17 mouse cellular contexts compared by ENCODE assay signal in the genomic region with DNA sequence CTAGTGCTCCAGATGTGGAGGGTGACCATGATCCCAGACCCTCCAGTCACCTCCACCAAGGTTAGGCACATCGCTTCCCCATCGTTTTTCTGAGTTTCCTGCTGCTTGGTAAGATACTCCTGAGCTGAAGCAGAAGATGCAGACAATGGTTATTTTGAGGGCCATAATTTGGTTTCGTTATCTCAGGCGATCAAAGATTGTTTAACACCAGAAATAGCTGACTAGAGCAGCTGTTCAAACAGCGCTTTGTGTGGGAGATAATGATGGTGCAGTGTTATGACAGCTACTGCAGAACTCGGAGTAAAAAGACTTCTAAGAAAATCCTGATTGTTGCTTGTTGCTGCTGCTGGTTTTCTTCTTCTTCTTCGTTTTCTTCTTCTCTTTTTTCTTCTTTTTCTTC. TPM values are rescaled to one million over a fixed set of nuclear protein-coding genes. Genes with fewer than 3 reads are reported as not detected.
A peak's percentile ranks its signal among the peaks of the same experiment; 100 is the strongest.
DNase-seq lines count a peak whose midpoint lies in the region; ATAC-seq and TF ChIP-seq lines count a peak whose summit lies in the region.
"Had no signal": no experiment of that assay in that cellular context is flagged by ENCODE, and none has a peak within 500 bp of the region (broad histone marks: within the 10 kb centered on the region; RNA-seq: fewer than 3 reads in every experiment).

No protein-coding gene starts in this region.

- H3K4me3 ChIP-seq in forebrain, embryonic 12.5 days (replicated peaks): no peak overlapping the region
- H3K4me3 ChIP-seq in forebrain, embryonic 10.5 days: no peak overlapping the region
- 0 out of 2 replicates have a peak overlapping the region, but pooled peaks have one; percentile 17 for H3K4me3 ChIP-seq in layer of hippocampus, adult 2 months
- H3K4me3 ChIP-seq: embryonic facial prominence, embryonic 12.5 days; limb, embryonic 13.5 days; midbrain, embryonic 15.5 days had no signal

- no peak overlapping the region for H3K9ac ChIP-seq in forebrain, embryonic 12.5 days
- H3K9ac ChIP-seq: embryonic facial prominence, embryonic 12.5 days; limb, embryonic 13.5 days; midbrain, embryonic 15.5 days had no signal

- TF ChIP-seq CTCF in layer of hippocampus, adult 2 months (conservative IDR thresholded peaks at IDR 0.05): peak; percentile 57

- WGBS in forebrain, embryonic 12.5 days: 78% methylated on average over 7 of the region's 7 CpGs
- 89% methylated on average over 7 of the region's 7 CpGs for WGBS in forebrain, embryonic 10.5 days

- peak overlapping the region; percentile 25; the same call in 1 of the 2 replicates for H3K27ac ChIP-seq in forebrain, embryonic 12.5 days
- no peak overlapping the region for H3K27ac ChIP-seq in forebrain, embryonic 10.5 days
- H3K27ac ChIP-seq in layer of hippocampus, adult 2 months: no peak overlapping the region
- H3K27ac ChIP-seq: embryonic facial prominence, embryonic 12.5 days; limb, embryonic 13.5 days; midbrain, embryonic 15.5 days; stomach, postnatal 0 days had no signal

- H3K9me3 ChIP-seq in forebrain, embryonic 12.5 days: no peaks in the 10 kb centered on the region
- H3K9me3 ChIP-seq in forebrain, embryonic 10.5 days: no peaks in the 10 kb centered on the region
- H3K9me3 ChIP-seq: embryonic facial prominence, embryonic 12.5 days; limb, embryonic 13.5 days; midbrain, embryonic 15.5 days had no signal

- peaks cover 10% of the 10 kb centered on the region for H3K4me1 ChIP-seq in forebrain, embryonic 12.5 days
- H3K4me1 ChIP-seq in forebrain, embryonic 10.5 days: peaks cover 3% of the 10 kb centered on the region; the same call in 1 of the 2 replicates

- H3K27me3 ChIP-seq in forebrain, embryonic 12.5 days: no peaks in the 10 kb centered on the region
- no peaks in the 10 kb centered on the region for H3K27me3 ChIP-seq in forebrain, embryonic 10.5 days (ENCODE audit: poor library complexity, severe bottlenecking)
- H3K27me3 ChIP-seq: embryonic facial prominence, embryonic 12.5 days; limb, embryonic 13.5 days; midbrain, embryonic 15.5 days had no signal

- no peak for DNase-seq in forebrain, embryonic 10.5 days (ENCODE audit: extremely low spot score, low spot score)
- DNase-seq in layer of hippocampus, adult 2 months (ENCODE audit: low spot score in 2 of 2): peak in 1 of 2 experiments; percentile 48
- DNase-seq in layer of hippocampus, adult 9-10 months (ENCODE audit: low spot score): no peak
- DNase-seq in brain, embryonic 18.5 days (ENCODE audit: low read depth, low spot score): peak; percentile 34
- peak; percentile 37 to 62 for DNase-seq in left cerebral cortex, postnatal 14 days (ENCODE audit: low spot score in 2 of 2)
- no peak for DNase-seq in thymus, postnatal 0 days (ENCODE audit: low spot score)
- DNase-seq: adrenal gland, adult 2 months; cerebellum, adult 9-10 months; kidney, postnatal 36 days; lung, postnatal 36 days had no signal

- H3K4me2 ChIP-seq in forebrain, embryonic 12.5 days: no peak overlapping the region
- H3K4me2 ChIP-seq: embryonic facial prominence, embryonic 12.5 days; limb, embryonic 13.5 days; midbrain, embryonic 15.5 days had no signal

- no peak for ATAC-seq in forebrain, embryonic 12.5 days (ENCODE audit: low FRiP score)
- ATAC-seq in granulocyte monocyte progenitor cell, adult 5-6 weeks (replicated peaks; ENCODE audit: poor library complexity, severe bottlenecking): no peak
- ATAC-seq: midbrain, embryonic 15.5 days had no signal

- peaks cover 6% of the 10 kb centered on the region for H3K36me3 ChIP-seq in forebrain, embryonic 12.5 days (replicated peaks)
- H3K36me3 ChIP-seq in forebrain, embryonic 10.5 days (replicated peaks): peaks cover 9% of the 10 kb centered on the region
- H3K36me3 ChIP-seq: embryonic facial prominence, embryonic 12.5 days; limb, embryonic 13.5 days; midbrain, embryonic 15.5 days had no signal

- intact Hi-C loops in left cerebral cortex, postnatal 14 days (cut with DNase I): no loop called here

RNA-seq across cellular contexts. Expression of a gene that starts 39.9 kb away (rescaled TPM):
- 5.5 and 6.2 TPM in 2 replicates for polyA plus RNA-seq in forebrain, embryonic 12.5 days (2016; fragmentation: Nextera tagmentation; extraction: Ambion mirVana)
- polyA plus RNA-seq in forebrain, embryonic 10.5 days (2016; fragmentation: Nextera tagmentation; extraction: Ambion mirVana): 1.4 and 2.3 TPM in 2 replicates
- total RNA-seq in layer of hippocampus, adult 2 months (2021): 1 to 10 TPM; 1.1 to 1.4 TPM
- 1 to 10 TPM in 1 of 2 experiments, under 1 TPM in 1; 0.88 to 1.2 TPM for total RNA-seq in left cerebral cortex, postnatal 14 days (2021)
- 0.56 and 0.90 TPM in 2 replicates for polyA plus RNA-seq in thymus, postnatal 0 days (2015; fragmentation: Nextera tagmentation; extraction: Ambion mirVana)
- total RNA-seq in granulocyte monocyte progenitor cell, adult 5-6 weeks (2014; fragmentation: Nextera tagmentation): not detected in 2 replicates
- total RNA-seq in granulocyte monocyte progenitor cell, adult 5-6 weeks (2017): not detected in 2 replicates
- total RNA-seq: heart, adult 8-10 months had no signal

RNA-seq across cellular contexts. Expression of a gene that starts 40.8 kb away (rescaled TPM):
- 11.6 and 12.7 TPM in 2 replicates for polyA plus RNA-seq in forebrain, embryonic 12.5 days (2016; fragmentation: Nextera tagmentation; extraction: Ambion mirVana)
- polyA plus RNA-seq in forebrain, embryonic 10.5 days (2016; fragmentation: Nextera tagmentation; extraction: Ambion mirVana): 2.4 and 3.6 TPM in 2 replicates
- 10 to 100 TPM; 64.3 to 65.7 TPM for total RNA-seq in layer of hippocampus, adult 2 months (2021)
- 100 to 1,000 TPM; 102 to 107 TPM for total RNA-seq in left cerebral cortex, postnatal 14 days (2021)
- 1.2 and 1.4 TPM in 2 replicates for polyA plus RNA-seq in thymus, postnatal 0 days (2015; fragmentation: Nextera tagmentation; extraction: Ambion mirVana)
- 0.30 TPM in 1 of 2 replicates, not detected in the other for total RNA-seq in granulocyte monocyte progenitor cell, adult 5-6 weeks (2014; fragmentation: Nextera tagmentation)
- total RNA-seq in granulocyte monocyte progenitor cell, adult 5-6 weeks (2017): 0.60 and 1.8 TPM in 2 replicates

Comparison
In these comparisons a context has a peak if more than half of its experiments do, and no peak if none do; other contexts are left out.
1. DNase-seq: peak in brain, embryonic 18.5 days (single experiment) and left cerebral cortex, postnatal 14 days (2 of 2); none in forebrain, embryonic 10.5 days (single experiment), layer of hippocampus, adult 9-10 months (single experiment) and thymus, postnatal 0 days (single experiment).
2. RNA of a gene that starts 40.8 kb away (total RNA-seq): 102 to 107 TPM in left cerebral cortex, postnatal 14 days and 64.3 to 65.7 TPM in layer of hippocampus, adult 2 months; 0.30 to 1.8 TPM in granulocyte monocyte progenitor cell, adult 5-6 weeks; every median in the first group is over 10 times any median in the second.